Mouse (Mus musculus) bone marrow, adult 2 months (tissue): ENCODE measurements at regions not wholly inside any gene's neighbourhood (a gene's known extent, or its start where the extent isn't known, plus 50 kb on each side); places are given as distances from the start of the nearest gene placed in this dataset.

Source experiments
- CTCF ChIP-seq: fragments of 200-500 bp; IDR thresholded peaks from 2 replicates; pipeline ENCODE4 v1.5.1; 2011; ENCODE audit warnings: low read length, control low read depth; ENCODE audit not compliant: control insufficient read depth, insufficient read depth
- POLR2A ChIP-seq: fragments of 200-500 bp; IDR thresholded peaks from 2 replicates; pipeline ENCODE4 v1.6.1; 2011; ENCODE audit warnings: low read depth, mild to moderate bottlenecking, control low read depth, low read length, borderline replicate concordance; ENCODE audit not compliant: control insufficient read depth

GRCm38 (mm10) chr12:92783362-92783761, 934.4 kb upstream of the Sel1l start:
- TF ChIP-seq CTCF (no peak), POLR2A (no peak)
